Mouse (Mus musculus): ENCODE results near the gene Trak1.

The Trak1 gene

GRCm38 (mm10) chr9:121505346-121505745, 208.0 kb downstream of the Trak1 start:
- no peak for DNase-seq

DNA sequence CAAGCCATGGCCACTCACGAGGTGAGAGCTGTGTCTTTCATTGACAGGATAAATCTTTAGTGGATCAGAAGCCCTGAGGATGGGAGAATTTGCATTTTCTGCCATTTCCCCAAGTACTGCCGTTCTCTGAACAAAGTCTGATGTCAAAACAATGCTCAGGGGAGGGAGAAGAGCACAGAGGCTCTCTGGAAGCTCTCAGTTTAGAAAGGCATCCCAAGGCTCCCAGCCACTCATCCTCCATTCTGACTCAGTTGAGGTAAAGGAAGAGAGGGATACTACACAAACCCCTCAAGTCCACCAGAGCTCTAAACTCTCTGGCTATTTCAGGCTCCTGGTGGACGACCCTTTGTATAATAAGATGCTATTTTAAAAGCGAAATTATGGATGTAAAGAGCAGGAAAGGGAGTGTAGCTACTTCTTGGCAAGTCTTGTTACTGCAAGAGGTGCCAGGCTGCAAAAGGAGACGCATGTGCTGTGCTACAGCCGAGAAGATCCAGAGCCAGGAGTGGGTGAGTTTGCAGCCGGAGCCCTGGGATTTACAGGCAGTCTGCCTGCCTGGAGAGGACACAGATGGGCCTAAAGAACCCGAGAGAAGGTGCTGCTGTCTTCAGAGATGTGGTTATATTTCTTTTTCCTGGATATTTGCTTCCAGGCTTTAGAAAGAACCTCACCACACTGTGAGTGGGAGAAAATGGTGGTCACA, 209.3 kb downstream of the Trak1 start:
- DNase-seq = no peak

DNA sequence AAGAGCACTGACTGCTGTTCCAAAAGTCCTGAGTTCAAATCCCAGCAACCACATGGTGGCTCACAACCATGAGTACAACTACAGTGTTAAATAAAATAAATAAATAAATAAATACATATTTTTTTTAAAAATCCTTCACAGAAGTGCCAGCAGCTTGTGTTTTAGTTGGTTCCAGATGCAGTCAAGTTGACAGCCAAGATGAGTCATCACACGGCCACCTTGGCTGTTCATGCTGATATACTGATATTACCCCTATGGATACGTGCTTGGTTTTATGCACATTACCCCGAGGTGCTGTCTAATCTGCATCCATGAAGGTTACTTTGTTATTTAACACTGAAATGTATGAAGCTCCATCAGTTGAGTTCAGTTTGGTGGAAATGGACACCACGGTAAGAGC, 214.6 kb downstream of the Trak1 start:
- DNase-seq = no peak

- no peak for DNase-seq
Observed at GRCm38 (mm10) chr9:121514462-121514861, 217.2 kb downstream of the Trak1 start.

DNA sequence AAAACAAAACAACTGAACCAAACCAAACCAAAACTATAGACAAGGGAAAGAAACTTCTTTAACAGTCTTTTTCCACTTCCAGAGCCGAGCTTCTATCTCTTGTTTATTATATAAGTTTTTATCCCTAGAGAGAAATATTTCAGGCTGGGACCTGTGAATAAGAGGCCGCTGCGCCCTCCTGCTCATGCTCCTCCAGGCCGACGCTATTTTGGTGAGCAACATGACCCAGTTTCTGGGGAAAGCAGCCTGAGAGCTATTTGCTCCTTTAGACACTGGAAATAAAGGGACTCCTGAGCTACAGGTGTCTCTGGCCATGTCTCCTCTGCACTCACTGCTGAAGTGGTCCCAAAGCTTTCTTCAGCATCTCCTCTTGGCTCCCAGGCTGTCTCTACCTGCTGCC, 222.7 kb downstream of the Trak1 start:
- DNase-seq = no peak
